Mouse (Mus musculus): ENCODE data around the gene Angptl1.

Gene Angptl1

DNA sequence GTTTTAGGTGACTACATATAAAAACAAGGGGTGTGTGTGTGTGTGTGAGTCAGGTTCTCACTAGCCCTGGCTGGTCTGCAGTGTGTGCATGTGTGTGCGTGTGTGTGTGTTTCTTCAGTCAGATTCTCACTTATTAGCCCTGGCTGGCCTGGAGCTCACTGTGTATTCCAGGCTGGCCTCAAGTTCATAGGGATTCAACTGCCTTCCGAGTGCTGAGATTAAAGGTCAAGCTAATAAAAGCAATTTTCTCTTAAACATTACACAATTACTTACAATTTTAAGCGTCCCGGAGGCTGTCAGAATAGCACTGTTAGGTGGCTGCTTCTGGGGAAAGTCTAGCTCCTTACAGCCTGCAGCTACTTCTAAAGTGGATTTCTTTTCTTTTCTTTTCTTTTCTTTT, at the start of gene Angptl1:
Gene Angptl1 (plus strand): TSS at position 386 of the 400 bp plus-strand sequence.
- no peak for DNase-seq

DNA sequence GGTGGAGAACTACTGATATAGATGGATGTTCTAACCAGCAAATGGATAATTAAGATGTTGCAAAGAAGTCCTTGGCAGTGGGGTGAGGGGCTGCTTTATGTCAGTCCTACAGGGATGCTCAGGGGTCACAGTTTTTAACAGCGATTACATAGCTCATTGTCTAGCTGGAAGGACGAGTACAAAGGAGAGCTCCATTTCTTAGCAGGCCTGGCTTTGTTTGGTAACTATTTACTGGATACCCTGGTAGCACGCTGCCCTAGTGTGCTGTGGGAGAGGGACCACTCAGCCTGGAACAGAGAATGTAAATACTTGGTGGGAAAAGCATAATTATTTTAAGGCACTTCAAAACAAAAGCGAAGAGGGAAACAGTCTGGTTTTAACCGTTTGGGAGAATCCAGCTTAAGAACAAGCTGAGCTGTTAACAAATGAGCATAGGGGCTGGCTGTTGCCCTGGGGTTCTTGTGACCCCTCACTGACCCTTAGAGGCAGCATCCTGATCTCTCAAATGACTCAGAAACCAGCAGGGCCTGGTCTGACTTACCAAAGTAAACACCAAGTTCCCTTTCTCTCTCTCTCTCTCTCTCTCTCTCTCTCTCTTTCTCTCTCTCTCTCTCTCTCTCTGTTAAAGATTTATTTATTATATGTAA, 48.4 kb upstream of the Angptl1 start:
- DNase-seq: no peak

DNA sequence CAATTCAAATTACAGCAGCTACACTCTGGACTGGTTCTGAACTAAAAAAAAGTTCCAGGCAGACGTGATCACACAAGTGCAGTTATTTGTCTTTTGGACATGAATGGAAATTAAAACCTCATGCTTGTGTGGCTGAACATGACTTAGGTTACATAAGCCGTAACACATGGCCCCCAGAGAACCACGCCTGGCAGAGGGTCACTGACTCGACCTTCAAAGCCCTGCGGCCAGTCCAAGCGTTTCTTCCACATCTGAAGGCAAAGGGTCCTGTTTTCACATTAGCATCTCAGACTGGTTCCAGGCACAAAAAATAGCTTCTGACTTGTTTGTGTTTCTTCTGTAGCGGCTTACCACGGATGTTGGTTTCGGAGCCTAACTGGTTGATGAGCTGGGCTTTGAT, 42.1 kb upstream of the Angptl1 start:
- no peak for DNase-seq

DNA sequence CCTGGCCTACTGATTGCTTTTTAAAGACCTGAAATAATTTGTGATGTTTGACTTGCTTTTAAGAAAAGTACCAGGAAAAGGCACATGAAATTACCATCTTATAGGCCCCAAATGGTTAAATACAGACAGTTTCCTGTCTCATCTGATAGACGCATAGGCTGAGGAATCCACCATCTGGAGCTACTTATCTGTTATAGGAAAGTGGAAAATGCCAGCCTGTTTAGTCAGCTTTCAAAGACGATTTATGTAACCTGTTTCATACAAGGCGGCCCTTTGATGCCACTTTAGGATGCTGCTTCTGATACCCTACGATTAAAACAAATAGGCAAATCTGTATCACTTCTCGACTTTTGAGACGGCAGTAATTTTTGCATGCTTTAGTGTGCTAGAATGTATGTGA, 37.1 kb upstream of the Angptl1 start:
- DNase-seq: no peak

DNA sequence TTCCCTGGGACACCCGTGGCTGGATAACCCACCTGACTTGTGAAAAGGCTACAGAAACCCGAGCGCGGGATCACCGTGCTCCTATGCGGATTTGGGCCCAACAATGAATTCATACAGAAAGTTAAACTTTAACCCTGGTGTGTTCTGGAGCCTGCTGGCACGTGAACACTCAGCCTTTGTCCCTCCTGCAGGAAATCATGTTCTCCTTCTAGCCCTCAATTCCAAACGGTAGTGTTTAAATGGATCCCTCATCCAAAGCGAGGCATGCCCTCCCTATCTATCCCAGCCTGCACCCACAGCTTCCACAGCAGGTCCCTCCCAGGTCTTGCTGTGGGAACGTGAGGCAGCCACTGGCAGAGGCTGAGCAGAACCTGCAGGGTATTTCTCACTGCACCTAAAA, 30.0 kb upstream of the Angptl1 start:
- no peak for DNase-seq

DNA sequence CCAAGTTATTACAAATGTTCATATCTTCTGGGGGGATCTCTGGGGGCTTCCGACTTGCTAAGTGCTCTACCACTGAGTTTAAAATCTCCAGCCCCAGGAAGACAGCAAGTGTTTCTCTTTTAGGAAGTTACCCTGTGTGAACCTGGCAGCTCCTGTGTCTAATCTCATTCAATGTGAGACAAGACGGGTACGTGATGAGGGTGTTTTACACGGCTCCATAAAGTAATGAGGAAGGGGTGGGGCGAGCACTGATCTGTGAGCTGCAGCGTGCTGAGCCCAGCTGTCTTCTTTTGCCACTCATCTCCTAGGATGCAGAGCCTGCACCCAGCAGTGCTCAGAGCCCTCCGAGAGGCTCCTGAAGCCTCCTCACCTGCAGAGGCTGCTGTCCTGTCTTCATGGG, 26.4 kb upstream of the Angptl1 start:
- DNase-seq: no peak

DNA sequence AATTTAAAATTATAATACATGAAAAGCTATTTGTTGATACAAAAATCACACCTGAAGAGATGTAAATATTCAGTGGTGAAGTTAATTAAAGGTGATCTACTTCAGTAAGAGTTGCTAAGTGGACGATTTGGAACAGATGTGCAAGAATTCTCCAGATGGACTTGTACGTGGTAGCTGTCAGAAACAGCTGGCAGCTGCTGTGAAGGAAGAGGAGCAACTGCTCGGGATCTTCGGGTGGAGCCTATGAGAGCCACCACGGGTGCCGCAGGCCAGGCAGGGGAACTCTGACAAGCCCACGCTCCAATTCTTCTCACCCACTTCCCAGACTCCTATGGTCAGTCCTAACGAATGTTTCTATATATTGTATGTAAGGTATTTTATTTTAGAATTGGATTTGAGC, 25.6 kb upstream of the Angptl1 start:
- no peak for DNase-seq

DNA sequence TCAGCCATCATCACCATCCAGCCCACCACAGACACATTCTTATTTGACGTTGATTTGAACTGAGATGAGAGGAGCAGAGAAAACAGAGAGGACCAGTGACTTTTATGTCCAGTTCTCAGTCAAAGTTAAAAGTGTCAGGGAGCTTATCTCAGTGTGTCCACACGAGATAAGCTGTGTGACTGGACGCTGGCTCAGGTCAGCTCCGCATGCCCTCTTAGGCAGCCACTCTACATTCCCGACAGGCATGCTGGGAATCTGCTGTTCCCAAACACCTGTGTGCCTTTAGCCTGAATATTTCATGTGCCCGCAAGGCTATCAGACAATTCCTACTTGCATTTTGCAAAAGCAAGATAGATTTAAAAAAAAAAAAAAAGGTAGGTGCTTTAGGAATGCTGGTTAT, 24.9 kb upstream of the Angptl1 start:
- DNase-seq: peak; percentile 28 to 54

DNA sequence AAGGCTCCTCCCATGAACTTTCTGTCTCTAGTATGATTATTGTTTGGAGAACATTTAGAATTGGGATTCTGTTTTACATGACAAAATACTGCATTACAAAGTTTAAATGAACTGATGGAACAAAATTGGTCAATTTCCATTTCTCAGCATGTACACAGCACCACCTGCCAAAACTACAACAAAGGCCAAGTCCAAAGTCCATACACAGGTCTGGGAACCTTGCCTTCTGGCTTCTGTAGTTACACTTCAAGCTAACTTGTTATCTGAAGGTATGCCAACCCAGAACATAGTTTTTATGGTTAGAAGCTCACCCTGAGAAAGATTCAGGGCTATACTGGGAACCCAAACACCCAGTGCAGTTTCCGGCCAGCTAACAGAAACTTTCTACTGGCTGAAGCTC, 19.1 kb upstream of the Angptl1 start:
- DNase-seq: no peak

DNA sequence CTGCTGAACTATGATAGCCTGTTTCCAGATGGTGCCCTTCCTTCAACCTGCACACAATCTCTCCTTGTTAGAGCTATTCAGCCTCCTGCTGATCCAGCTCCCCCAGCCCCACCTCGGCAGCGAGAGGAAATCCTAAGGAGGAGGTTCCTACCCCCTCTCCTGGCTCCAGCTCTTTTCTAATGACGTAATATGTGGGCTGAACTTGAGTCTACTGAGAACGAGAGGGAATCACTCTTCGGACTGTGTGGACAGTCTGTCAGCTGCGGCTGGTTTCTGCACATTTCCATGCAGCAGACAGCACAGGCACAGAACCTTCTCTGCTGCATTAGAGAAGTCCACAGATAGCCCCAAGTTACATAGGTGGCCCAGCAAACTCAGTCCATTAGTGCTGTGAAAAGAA, 333 bp downstream of the Angptl1 start:
- DNase-seq: peak; percentile 9 to 29

DNA sequence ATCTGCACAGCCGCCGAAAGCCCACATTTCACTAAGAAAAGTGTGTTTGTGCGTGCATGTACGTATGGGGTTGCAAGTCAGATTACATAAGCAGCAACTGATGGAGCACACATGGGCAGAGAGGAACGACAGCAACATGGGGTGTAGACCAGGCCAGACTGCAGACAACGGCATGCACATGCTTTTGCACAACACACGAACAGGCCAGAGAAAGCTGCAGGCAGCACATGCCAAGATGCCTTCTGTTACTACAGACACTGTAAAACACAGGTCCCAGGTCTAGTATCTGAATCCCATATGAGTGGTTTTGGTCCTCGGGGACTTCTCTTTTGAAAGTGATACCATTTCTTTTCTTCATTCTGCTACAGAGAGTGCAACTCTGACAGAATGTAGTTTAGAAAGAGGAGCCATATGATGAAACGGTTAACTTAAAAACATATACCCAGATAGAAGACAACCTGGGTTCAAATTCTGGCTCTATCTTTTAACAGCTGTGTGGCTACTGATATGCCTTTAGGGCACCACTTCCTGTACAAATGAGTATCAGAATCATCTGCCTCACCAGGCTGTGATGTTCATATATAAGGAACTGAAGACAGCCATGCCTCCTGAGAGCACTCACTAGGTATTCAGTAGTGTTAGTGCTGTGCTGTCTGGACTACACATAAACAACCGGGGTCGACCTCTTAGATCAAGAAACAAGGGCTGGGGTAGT, 3.4 kb downstream of the Angptl1 start:
- no peak for DNase-seq

DNA sequence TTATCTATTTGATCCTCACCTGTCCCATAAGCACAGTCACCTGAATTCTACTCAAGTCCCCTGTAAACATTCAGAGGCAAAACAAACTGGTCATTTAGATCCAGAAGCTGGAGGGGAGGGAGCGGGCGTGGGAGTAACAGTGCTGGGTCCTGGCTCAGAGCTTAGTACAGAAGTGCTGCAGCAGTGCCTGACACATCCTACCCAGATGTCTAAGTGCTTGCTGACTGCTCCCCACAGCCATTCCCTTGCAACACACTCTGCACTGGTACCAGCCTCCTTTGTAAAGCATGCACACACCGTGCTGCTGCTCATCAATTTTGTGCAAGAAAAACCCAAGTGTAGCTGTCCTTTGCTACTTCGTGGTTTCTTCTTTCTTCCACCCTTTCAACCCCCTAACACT, 8.7 kb downstream of the Angptl1 start:
- no peak for DNase-seq

DNA sequence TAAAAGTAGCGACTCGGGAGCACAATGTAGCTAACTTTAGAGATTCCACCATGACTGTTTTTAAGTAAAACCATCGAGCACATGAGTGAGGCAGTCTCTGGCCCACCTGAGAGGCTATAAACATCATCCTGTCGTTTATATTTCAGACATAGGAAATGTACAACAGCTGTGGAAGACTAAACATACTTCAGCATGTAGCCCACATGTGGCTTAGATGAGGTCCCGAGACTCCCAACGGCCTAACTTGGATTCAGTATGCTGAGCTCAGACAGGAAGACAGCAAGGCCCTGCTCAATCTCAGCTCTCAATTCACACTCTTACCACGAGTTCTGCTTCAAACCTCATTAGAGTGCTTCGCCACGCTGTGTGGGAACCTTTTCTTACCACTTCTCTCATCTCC, 14.0 kb downstream of the Angptl1 start:
- DNase-seq: no peak

DNA sequence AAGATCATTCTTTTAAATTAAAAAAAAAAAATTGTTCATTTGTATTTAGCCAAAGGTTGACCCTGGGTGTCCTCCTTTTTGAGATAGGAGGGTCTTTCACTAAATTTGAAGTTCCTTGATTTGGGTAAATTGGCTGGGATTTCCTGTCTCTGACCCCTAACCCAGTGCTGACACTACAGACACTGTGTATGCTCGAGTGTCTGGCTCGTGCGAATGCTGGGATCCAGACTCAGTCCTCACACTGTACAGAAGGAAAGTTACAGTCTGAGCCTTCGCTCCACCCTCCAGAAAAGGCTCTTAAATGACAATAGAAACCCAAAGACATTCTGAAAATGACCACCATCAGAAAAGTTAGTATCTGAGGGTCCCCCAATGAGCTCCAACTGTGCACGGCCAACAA, 14.5 kb downstream of the Angptl1 start:
- no peak for DNase-seq

DNA sequence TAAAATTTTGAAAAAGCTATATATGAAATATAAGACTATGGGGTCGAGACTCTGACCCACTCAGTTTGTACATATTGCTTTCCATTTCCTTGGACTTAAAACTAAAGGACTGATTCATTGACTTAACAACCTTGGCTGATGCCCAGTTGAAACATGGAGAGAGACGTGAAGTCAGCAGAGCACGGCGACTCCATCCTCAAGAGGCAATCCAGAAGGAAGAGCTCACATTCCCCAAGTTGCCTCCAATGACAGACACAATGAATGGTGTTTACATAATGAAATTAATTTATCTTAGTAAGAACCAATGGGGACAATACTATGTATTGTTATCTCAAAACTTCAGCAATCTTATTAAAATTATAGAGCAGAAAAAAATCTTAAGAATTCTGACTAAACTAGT, 16.2 kb downstream of the Angptl1 start:
- DNase-seq: no peak

DNA sequence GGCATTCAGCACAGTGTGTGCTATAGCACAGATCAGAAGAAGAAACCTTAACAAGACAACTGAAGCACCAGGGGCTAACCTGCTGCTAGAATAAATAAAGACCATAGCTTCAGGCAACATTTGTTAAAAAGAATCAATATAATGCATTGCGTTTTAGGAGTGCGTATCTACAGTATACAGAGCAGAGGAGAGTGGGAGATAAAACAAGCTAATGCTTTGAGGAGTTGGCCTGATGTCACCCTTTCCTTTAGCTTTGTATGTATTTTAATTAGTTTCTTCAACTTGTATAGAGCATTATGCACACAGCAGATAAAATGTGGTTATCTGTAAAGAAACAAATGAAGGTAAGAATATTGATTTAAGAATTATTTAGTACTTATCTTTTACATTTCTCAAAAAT, 18.3 kb downstream of the Angptl1 start:
- no peak for DNase-seq

DNA sequence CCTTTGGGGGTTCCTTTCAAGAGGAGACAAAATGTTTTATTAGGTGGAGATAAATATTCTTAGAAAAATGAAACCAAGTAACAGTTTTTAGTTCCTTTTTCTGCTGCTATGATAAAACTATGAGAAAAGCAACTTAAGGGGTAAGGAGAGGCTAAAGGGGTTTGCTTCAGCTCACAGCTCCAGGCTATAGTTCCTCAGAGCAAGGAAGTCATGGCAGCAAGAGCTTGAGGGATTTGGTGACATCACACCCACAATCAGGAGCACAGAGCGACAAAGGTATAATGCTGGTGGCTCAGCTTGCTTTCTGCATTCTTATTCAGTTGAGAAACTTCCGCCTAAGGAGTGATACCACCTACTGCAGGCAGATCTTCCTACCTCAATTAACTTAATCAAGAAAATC, 20.8 kb downstream of the Angptl1 start:
- DNase-seq: no peak

DNA sequence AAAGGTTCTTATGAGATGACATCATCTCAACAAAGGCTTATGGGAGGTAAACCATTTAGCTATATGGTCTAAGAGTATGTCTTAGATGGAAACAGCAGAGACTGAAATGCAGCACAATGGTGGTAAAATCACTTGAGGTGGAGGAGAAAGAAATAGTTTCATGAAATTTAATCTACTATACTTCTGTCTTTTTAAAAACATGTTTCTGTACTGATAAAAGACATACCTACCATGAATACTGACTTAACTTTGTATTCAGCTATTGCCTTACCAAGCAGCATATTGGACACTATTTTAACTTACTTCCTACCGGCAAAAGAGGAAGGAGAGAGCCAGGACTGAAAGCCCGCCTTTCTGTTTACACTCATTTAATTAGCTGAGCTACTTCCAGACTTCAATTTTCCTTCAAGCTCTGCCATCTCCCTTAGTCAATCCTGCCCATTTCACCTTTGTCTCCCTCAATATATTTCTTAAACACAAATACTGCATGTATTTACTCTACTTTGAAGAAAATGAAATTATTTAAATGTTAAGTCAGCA, 21.4 kb downstream of the Angptl1 start:
- no peak for DNase-seq

DNA sequence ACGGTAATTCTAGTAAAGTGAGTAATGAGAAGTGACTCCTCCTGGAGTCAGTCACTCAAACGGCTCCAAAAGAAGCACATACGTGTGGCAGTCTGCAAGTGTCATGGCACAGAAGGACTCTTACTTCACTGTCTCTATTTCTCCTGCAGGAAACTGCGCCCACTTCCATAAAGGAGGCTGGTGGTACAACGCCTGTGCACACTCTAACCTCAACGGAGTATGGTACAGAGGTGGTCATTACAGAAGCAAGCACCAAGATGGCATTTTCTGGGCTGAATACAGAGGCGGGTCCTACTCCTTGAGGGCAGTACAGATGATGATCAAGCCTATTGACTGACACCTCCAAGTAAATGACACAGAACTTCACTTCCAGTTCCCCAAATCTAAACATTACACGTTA, 21.9 kb downstream of the Angptl1 start:
- no peak for DNase-seq

DNA sequence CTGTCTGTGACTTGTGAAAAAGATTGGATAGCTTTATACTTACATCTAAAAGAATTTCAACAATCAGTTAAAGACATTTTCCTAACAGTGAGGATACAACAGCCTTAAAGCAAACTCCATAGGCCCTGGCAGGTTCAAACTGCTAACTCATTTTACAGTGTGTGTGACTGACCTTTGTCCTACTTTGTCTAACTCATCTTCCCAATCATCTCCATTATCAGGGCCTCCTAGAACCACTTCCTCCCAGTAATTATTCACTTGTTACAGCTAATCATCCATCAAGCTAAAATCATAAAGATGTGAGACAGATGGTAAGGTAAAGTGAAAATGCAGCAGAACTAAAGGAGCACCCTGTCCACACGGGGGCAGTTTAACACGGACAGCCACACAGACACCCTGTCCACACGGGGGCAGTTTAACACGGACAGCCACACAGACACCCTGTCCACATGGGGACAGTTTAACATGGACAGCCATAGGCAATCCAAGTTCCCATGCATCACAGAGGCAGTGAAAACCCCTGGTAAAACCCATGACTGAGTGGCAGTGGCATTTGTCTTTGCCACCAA, 23.2 kb downstream of the Angptl1 start:
- peak in 1 of 2 experiments; percentile 18 for DNase-seq

DNA sequence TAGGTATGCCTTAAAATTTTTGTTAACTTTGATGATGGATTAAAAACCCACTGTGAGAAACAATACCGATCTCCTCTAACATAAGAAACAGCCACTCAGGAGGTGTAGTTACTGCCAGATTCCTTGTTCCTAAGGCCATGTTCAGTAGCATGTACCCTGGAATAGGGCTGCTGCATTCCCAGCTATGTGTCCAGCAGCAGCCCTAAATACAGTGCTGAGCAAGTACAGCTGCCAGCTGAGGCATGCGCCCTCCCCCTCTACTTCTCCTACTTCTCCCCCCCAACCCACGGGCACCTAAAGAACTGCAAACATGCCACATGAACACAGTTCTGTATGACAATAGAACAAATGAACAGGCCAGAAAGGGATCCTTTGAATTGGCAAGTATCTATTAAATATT, 25.4 kb downstream of the Angptl1 start:
- no peak for DNase-seq

DNA sequence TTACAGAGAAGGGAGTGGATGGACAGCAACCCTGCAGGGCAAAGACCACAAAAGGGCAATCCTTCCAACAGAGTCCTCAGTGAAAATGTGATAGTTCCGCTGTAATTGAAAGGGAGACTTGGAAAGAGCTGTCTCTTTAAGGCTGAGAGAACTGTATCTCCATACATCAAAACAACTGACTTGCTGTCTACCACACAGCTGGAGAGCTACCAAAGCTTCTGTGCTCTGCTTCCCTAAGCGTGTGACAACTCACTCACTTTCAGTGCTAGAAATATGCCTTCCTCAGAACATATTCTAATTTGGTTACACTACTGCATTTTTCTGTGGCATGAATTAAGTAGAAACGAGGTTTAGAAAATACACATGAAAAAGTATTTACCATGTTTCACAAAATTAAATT, 25.9 kb downstream of the Angptl1 start:
- DNase-seq: no peak

DNA sequence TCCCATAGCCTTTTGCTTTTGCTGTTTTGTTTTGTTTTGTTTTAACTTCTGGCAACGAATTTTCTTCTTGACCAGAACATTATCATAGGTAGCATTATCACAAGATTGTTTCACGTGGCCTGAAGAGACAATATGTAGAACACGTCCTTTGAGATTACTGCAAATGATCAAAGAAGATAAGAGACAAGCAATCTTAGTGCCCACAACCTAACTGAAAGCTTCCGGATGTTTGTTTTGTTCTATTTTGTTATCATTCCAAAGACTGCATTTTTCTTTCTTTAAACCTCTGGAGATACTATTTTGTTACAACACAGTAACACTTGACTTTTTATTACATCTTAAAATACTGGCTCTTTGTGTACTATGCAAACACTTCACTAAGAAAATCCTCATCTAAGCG, 31.7 kb downstream of the Angptl1 start:
- no peak for DNase-seq

DNA sequence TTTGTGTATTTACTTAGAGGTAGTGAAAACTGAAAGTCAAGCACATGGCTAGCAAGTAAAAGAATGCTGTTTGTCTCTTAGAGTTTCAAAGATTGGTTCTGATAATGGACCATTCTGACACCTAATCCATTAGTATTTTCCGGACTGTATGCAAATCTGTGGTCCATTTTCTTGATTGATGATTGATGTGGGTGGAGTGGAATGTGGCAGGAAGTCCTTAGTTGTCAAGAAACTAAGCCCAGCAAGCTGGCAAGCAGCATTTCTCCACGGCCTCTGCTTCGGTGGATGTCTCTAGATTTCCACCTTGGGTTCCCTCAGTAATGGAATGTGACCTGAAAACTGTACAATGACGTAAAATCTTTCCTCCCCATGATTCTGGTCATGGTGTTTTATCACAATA, 32.3 kb downstream of the Angptl1 start:
- no peak for DNase-seq

Measured in lung, adult 18-20 months (tissue).